Mouse (Mus musculus): Measurements from ENCODE around the gene Slc2a6.

- TF ChIP-seq GATA1 (IDR thresholded peaks at IDR 0.05; ENCODE audit: low read length): no peak
- no peak for TF ChIP-seq TAL1 (IDR thresholded peaks at IDR 0.05; ENCODE audit: low read length)
These were observed 40.2 kb upstream of the Slc2a6 start for GRCm38 (mm10) chr2:27067996-27068395.
